Mouse (Mus musculus): ENCODE results near the gene Gm8229. TPM values are rescaled to one million over a fixed set of nuclear protein-coding genes. Genes with fewer than 3 reads are reported as not detected.
"Not testable (repeated sequence)": the region's sequence is repeated elsewhere in the genome, so short reads cannot be mapped to it uniquely, and the experiment has no call there.

Gm8229 gene
- polyA plus RNA-seq (2012) = not detected in 2 replicates

- H3K9me3 ChIP-seq (ENCODE audit: control insufficient read depth, low read length); H3K4me3 ChIP-seq (replicated peaks); H3K4me1 ChIP-seq (ENCODE audit: control insufficient read depth); H3K27me3 ChIP-seq (ENCODE audit: control insufficient read depth); H3K36me3 ChIP-seq (ENCODE audit: control insufficient read depth): not testable (repeated sequence)
Observed at GRCm38 (mm10) chr14:44365057-44365456, at the start of gene Gm8229. TSS of gene Gm8229 (plus strand) at chr14:44365357.

GRCm38 (mm10) chr14:44338484-44338883 is 26.7 kb upstream of the Gm8229 start, which contains the start of gene Gm5930:
TSS of gene Gm5930 (minus strand) at chr14:44338584.
- H3K27me3 ChIP-seq (ENCODE audit: control insufficient read depth); H3K4me1 ChIP-seq (ENCODE audit: control insufficient read depth); H3K4me3 ChIP-seq (replicated peaks); H3K36me3 ChIP-seq (ENCODE audit: control insufficient read depth); H3K9me3 ChIP-seq (ENCODE audit: control insufficient read depth, low read length): not testable (repeated sequence)

DNA sequence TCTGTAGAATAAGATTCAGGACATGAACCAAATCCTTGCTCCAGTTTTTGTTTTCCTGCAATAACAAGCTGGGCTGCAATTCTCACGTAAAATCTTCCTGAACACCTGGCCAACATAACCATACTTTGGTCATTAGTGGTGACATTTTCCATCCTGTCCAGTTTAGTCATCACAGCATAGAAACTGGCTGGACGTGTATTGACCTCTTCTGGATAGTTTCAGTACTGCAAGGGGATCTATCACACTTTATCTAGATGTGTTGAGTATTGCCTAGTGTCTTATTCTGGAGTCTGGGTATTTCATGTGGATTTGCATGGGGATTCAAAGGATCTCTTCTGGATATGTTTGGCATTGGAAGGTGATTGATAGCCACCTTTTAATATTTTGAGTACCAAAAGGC is 3.7 kb upstream of the Gm8229 start:
- not testable (repeated sequence) for H3K4me3 ChIP-seq (replicated peaks); H3K9me3 ChIP-seq (ENCODE audit: control insufficient read depth, low read length); H3K4me1 ChIP-seq (ENCODE audit: control insufficient read depth); H3K36me3 ChIP-seq (ENCODE audit: control insufficient read depth); H3K27me3 ChIP-seq (ENCODE audit: control insufficient read depth)

- H3K36me3 ChIP-seq (ENCODE audit: control insufficient read depth); H3K4me3 ChIP-seq (replicated peaks); H3K4me1 ChIP-seq (ENCODE audit: control insufficient read depth); H3K9me3 ChIP-seq (ENCODE audit: control insufficient read depth, low read length); H3K27me3 ChIP-seq (ENCODE audit: control insufficient read depth): not testable (repeated sequence)
Observed at GRCm38 (mm10) chr14:44362301-44362700, 2.9 kb upstream of the Gm8229 start.

- H3K27me3 ChIP-seq (ENCODE audit: control insufficient read depth); H3K36me3 ChIP-seq (ENCODE audit: control insufficient read depth); H3K9me3 ChIP-seq (ENCODE audit: control insufficient read depth, low read length); H3K4me1 ChIP-seq (ENCODE audit: control insufficient read depth); H3K4me3 ChIP-seq (replicated peaks): not testable (repeated sequence)
Observed at GRCm38 (mm10) chr14:44384233-44384632, 19.1 kb downstream of the Gm8229 start.

- not testable (repeated sequence) for H3K27me3 ChIP-seq (ENCODE audit: control insufficient read depth); H3K36me3 ChIP-seq (ENCODE audit: control insufficient read depth)
Observed at GRCm38 (mm10) chr14:44410588-44410987, 45.4 kb downstream of the Gm8229 start, which contains the start of gene Gm3371. TSS of gene Gm3371 (minus strand) at chr14:44410688.

More at GRCm38 (mm10) chr14:44410588-44410987, 45.4 kb downstream of the Gm8229 start, which contains the start of gene Gm3371:
- H3K9me3 ChIP-seq (ENCODE audit: control insufficient read depth, low read length); H3K4me3 ChIP-seq (replicated peaks); H3K4me1 ChIP-seq (ENCODE audit: control insufficient read depth): not testable (repeated sequence)

Other genes with a start within 250 kb of the Gm8229 start
- not detected in 2 replicates for gene Gm3327, start 241.5 kb upstream of the Gm8229 start, polyA plus RNA-seq (2012)
- gene Gm8212, start 167.7 kb upstream of the Gm8229 start, polyA plus RNA-seq (2012) = not detected in 2 replicates
- not detected in 2 replicates for gene 4930503E14Rik, start 152.1 kb upstream of the Gm8229 start, polyA plus RNA-seq (2012)
- not detected in 2 replicates for gene Gm8220, start 79.8 kb upstream of the Gm8229 start, polyA plus RNA-seq (2012)
- not detected in 2 replicates for gene Gm5930, start 26.8 kb upstream of the Gm8229 start, polyA plus RNA-seq (2012)
- gene Gm3371, start 45.3 kb downstream of the Gm8229 start, polyA plus RNA-seq (2012) = not detected in 2 replicates
- gene Gm8232, start 68.3 kb downstream of the Gm8229 start, polyA plus RNA-seq (2012) = not detected in 2 replicates
- gene BC061237, start 127.1 kb downstream of the Gm8229 start, polyA plus RNA-seq (2012) = not detected in 2 replicates
- not detected in 2 replicates for gene Gm17093, start 152.9 kb downstream of the Gm8229 start, polyA plus RNA-seq (2012)
- gene Gm8247, start 217.8 kb downstream of the Gm8229 start, polyA plus RNA-seq (2012) = not detected in 2 replicates